Mouse (Mus musculus) granulocyte monocyte progenitor cell, adult 5-6 weeks (primary cell): ENCODE results near the gene Anapc2. TPM values are rescaled to one million over a fixed set of nuclear protein-coding genes. Genes with fewer than 3 reads are reported as not detected.
A peak's percentile ranks its signal among the peaks of the same experiment; 100 is the strongest.

Experiments
- ATAC-seq: replicated peaks from 2 replicates; pipeline ENCODE4 v1.8.0; 2016; ENCODE audit warnings: mild to moderate bottlenecking, moderate TSS enrichment, inconsistent platforms; ENCODE audit not compliant: poor library complexity, severe bottlenecking
- total RNA-seq, 2 experiments: library from RNA; stranded (forward) in 1 of 2; stranded (reverse) in 1 of 2; fragments of 200-712, 200-1000 nt in 1 of 2; fragments of >200 nt in 1 of 2; fragmentation: Nextera tagmentation in 1 of 2; gene quantifications; 2 replicates each; pipeline ENCODE4 v1.2.3; 2014 to 2017

Anapc2 gene
- total RNA-seq, 2 experiments from 2014 or later: 17.8 to 46.0 TPM

GRCm38 (mm10) chr2:25292856-25293255, 20.6 kb downstream of the Anapc2 start:
- peak; percentile 55; the same call in 1 of the 2 replicates for ATAC-seq

GRCm38 (mm10) chr2:25293706-25294105, 21.4 kb downstream of the Anapc2 start:
- ATAC-seq: no peak

- no peak for ATAC-seq
Observed at GRCm38 (mm10) chr2:25297093-25297492, 24.8 kb downstream of the Anapc2 start.

GRCm38 (mm10) chr2:25298046-25298445, 25.8 kb downstream of the Anapc2 start:
- no peak for ATAC-seq

- no peak for ATAC-seq
Observed at GRCm38 (mm10) chr2:25303452-25303851, 31.2 kb downstream of the Anapc2 start.

GRCm38 (mm10) chr2:25303931-25304656, 31.8 kb downstream of the Anapc2 start:
- no peak for ATAC-seq

- peak; percentile 89 for ATAC-seq
Observed at GRCm38 (mm10) chr2:25304657-25305541, 32.6 kb downstream of the Anapc2 start.

GRCm38 (mm10) chr2:25305587-25306359, 33.5 kb downstream of the Anapc2 start:
- no peak for ATAC-seq

GRCm38 (mm10) chr2:25310180-25310579, 37.9 kb downstream of the Anapc2 start:
- ATAC-seq: no peak

- peak; percentile 35; the same call in 1 of the 2 replicates for ATAC-seq
Observed at GRCm38 (mm10) chr2:25310969-25311368, 38.7 kb downstream of the Anapc2 start.

- ATAC-seq: no peak
Observed at GRCm38 (mm10) chr2:25311491-25311891, 39.2 kb downstream of the Anapc2 start.

GRCm38 (mm10) chr2:25318119-25318966, 46.1 kb downstream of the Anapc2 start:
- ATAC-seq: peak; percentile 23

- ATAC-seq: peak; percentile 93
Observed at GRCm38 (mm10) chr2:25318971-25319773, 46.9 kb downstream of the Anapc2 start, which contains the start of gene Grin1. Grin1 (minus strand) TSS chr2:25319187.

- no peak for ATAC-seq
Observed at GRCm38 (mm10) chr2:25320084-25320483, 47.8 kb downstream of the Anapc2 start.

GRCm38 (mm10) chr2:25326036-25326435, 53.8 kb downstream of the Anapc2 start:
- no peak for ATAC-seq

- no peak; the same call in 1 of the 2 replicates for ATAC-seq
Observed at GRCm38 (mm10) chr2:25328440-25328839, 56.2 kb downstream of the Anapc2 start.

- ATAC-seq: no peak
Observed at GRCm38 (mm10) chr2:25331470-25331869, 59.2 kb downstream of the Anapc2 start.

GRCm38 (mm10) chr2:25332286-25333160, 60.2 kb downstream of the Anapc2 start, which contains the start of gene Man1b1:
Man1b1 (plus strand) TSS chr2:25332338.
- ATAC-seq: peak; percentile 94
